Mouse (Mus musculus) c-Kit-positive CD71-negative TER-119-negative erythroid progenitor cells, embryonic 14.5 days (primary cell): Measurements from ENCODE around the gene Proser3.

Experiments used
- DNase-seq: peaks from one replicate; pipeline ENCODE4 v3.0.0-alpha.2; 2013; ENCODE audit warnings: low read depth

Proser3 gene

GRCm38 (mm10) chr7:30579950-30580349 is 27.9 kb upstream of the Proser3 start:
- no peak for DNase-seq

GRCm38 (mm10) chr7:30572969-30573368 is 20.9 kb upstream of the Proser3 start:
- DNase-seq: no peak

- no peak for DNase-seq
These were observed 20.3 kb upstream of the Proser3 start for GRCm38 (mm10) chr7:30572389-30572788.

GRCm38 (mm10) chr7:30567555-30567954 is 15.5 kb upstream of the Proser3 start:
- DNase-seq: no peak

- DNase-seq: no peak
These were observed 13.9 kb upstream of the Proser3 start for GRCm38 (mm10) chr7:30566033-30566432.

GRCm38 (mm10) chr7:30564970-30565571 is 13.0 kb upstream of the Proser3 start, which contains the start of gene Igflr1:
Gene Igflr1, plus strand, starts transcription at chr7:30565427.
- no peak for DNase-seq

GRCm38 (mm10) chr7:30563906-30564280 is 11.8 kb upstream of the Proser3 start:
- DNase-seq: no peak

GRCm38 (mm10) chr7:30563117-30563905 is 11.2 kb upstream of the Proser3 start, which contains the start of the genes U2af1l4, Gm49396 and Psenen:
Gene U2af1l4, plus strand, starts transcription at chr7:30563301.
Gene Gm49396, plus strand, starts transcription at chr7:30563344.
Gene Psenen, minus strand, starts transcription at chr7:30563627.
- DNase-seq: peak; percentile 97

GRCm38 (mm10) chr7:30562526-30563116 is 10.5 kb upstream of the Proser3 start:
- DNase-seq: peak; percentile 20

GRCm38 (mm10) chr7:30560296-30560695 is 8.2 kb upstream of the Proser3 start:
- DNase-seq: no peak

- DNase-seq: peak; percentile 90
These were observed 7.4 kb upstream of the Proser3 start, which contains the start of gene Lin37 for GRCm38 (mm10) chr7:30559443-30559954. Gene Lin37, minus strand, starts transcription at chr7:30559838.

GRCm38 (mm10) chr7:30558656-30559442 is 6.8 kb upstream of the Proser3 start:
- peak; percentile 12 for DNase-seq

GRCm38 (mm10) chr7:30557901-30558514 is 5.9 kb upstream of the Proser3 start:
- no peak for DNase-seq

GRCm38 (mm10) chr7:30556894-30557536 is 4.9 kb upstream of the Proser3 start:
- peak; percentile 46 for DNase-seq

- no peak for DNase-seq
These were observed 1.9 kb upstream of the Proser3 start for GRCm38 (mm10) chr7:30553810-30554584.

- DNase-seq: no peak
These were observed 1.0 kb upstream of the Proser3 start for GRCm38 (mm10) chr7:30553021-30553589.

- no peak for DNase-seq
These were observed 526 bp downstream of the Proser3 start for GRCm38 (mm10) chr7:30551445-30552101.

GRCm38 (mm10) chr7:30550603-30551002 is 1.5 kb downstream of the Proser3 start:
- DNase-seq: no peak

GRCm38 (mm10) chr7:30549880-30550279 is 2.2 kb downstream of the Proser3 start:
- no peak for DNase-seq
